Mouse (Mus musculus): Measurements from ENCODE around the gene Gm29276. TPM values are rescaled to one million over a fixed set of nuclear protein-coding genes. Genes with fewer than 3 reads are reported as not detected.

Gm29276 gene
- not detected in 2 replicates for polyA plus RNA-seq (2012; rRNA removed)

GRCm38 (mm10) chrY:42582150-42582549, at the start of gene Gm29276:
Gm29276 (minus strand) TSS chrY:42582250.

